Mouse (Mus musculus) retina, embryonic 14.5 days (tissue): ENCODE measurements around the gene Rab11fip3.

Experiments used
- DNase-seq: peaks from one replicate; pipeline ENCODE4 v3.0.0-alpha.2; 2015; ENCODE audit warnings: low spot score

Gene Rab11fip3

GRCm38 (mm10) chr17:25955736-25956135 is 113.6 kb downstream of the Rab11fip3 start:
- no peak for DNase-seq

- DNase-seq, result no peak
These were observed 114.7 kb downstream of the Rab11fip3 start for GRCm38 (mm10) chr17:25954671-25955070.

GRCm38 (mm10) chr17:25953161-25953560 is 116.2 kb downstream of the Rab11fip3 start:
- DNase-seq, result no peak

GRCm38 (mm10) chr17:25951803-25952623 is 117.3 kb downstream of the Rab11fip3 start, which contains the start of gene A930017K11Rik:
Gene A930017K11Rik (minus strand): TSS chr17:25952565.
- no peak for DNase-seq

- DNase-seq, result no peak
These were observed 118.0 kb downstream of the Rab11fip3 start for GRCm38 (mm10) chr17:25951225-25951802.

GRCm38 (mm10) chr17:25950706-25951105 is 118.6 kb downstream of the Rab11fip3 start:
- no peak for DNase-seq

- DNase-seq, result no peak
These were observed 119.4 kb downstream of the Rab11fip3 start for GRCm38 (mm10) chr17:25949981-25950380.

- no peak for DNase-seq
These were observed 121.3 kb downstream of the Rab11fip3 start for GRCm38 (mm10) chr17:25948051-25948450.

GRCm38 (mm10) chr17:25947576-25947975 is 121.8 kb downstream of the Rab11fip3 start:
- no peak for DNase-seq

GRCm38 (mm10) chr17:25946891-25947290 is 122.5 kb downstream of the Rab11fip3 start:
- no peak for DNase-seq

GRCm38 (mm10) chr17:25946349-25946748 is 123.0 kb downstream of the Rab11fip3 start:
- no peak for DNase-seq

GRCm38 (mm10) chr17:25945517-25946155 is 123.7 kb downstream of the Rab11fip3 start:
- no peak for DNase-seq

GRCm38 (mm10) chr17:25944366-25945163 is 124.8 kb downstream of the Rab11fip3 start, which contains the start of the genes Pigq and Nhlrc4:
Gene Pigq (minus strand): TSS chr17:25944936.
Gene Nhlrc4 (minus strand): TSS chr17:25944961.
- no peak for DNase-seq

GRCm38 (mm10) chr17:25943769-25944168 is 125.6 kb downstream of the Rab11fip3 start:
- DNase-seq, result no peak

GRCm38 (mm10) chr17:25943221-25943620 is 126.1 kb downstream of the Rab11fip3 start:
- no peak for DNase-seq

GRCm38 (mm10) chr17:25942597-25943151 is 126.7 kb downstream of the Rab11fip3 start:
- DNase-seq, result no peak

- DNase-seq, result peak; percentile 76
These were observed 127.7 kb downstream of the Rab11fip3 start for GRCm38 (mm10) chr17:25941511-25942241.
